Mouse (Mus musculus) liver, adult 2 months (tissue): ENCODE data around the gene Hrg. TPM values are rescaled to one million over a fixed set of nuclear protein-coding genes. Genes with fewer than 3 reads are reported as not detected.
A peak's percentile ranks its signal among the peaks of the same experiment; 100 is the strongest.

ENCODE experiments used
- DNase-seq: peaks from one replicate; pipeline ENCODE4 v3.0.0-alpha.2; 2011; ENCODE audit warnings: low read depth, low spot score; ENCODE audit errors: extremely low read depth
- H3K27ac ChIP-seq: fragments of 200-500 bp; replicated peaks from 2 replicates; pipeline ENCODE4 v1.5.1; 2012; ENCODE audit warnings: low read depth, mild to moderate bottlenecking, control low read depth, inconsistent platforms, low read length; ENCODE audit not compliant: insufficient read depth
- H3K27me3 ChIP-seq: fragments of 200-500 bp; 2 replicates; pipeline ENCODE4 v1.6.1; 2012; ENCODE audit warnings: mild to moderate bottlenecking, moderate library complexity, low read length, inconsistent platforms; ENCODE audit not compliant: control insufficient read depth, insufficient read depth
- H3K36me3 ChIP-seq: fragments of 200-500 bp; 2 replicates; pipeline ENCODE4 v1.6.1; 2012; ENCODE audit warnings: low read length, inconsistent platforms; ENCODE audit not compliant: control insufficient read depth, insufficient read depth
- H3K4me1 ChIP-seq: fragments of 200-500 bp; 2 replicates; pipeline ENCODE4 v1.6.1; 2011; ENCODE audit warnings: low read length; ENCODE audit not compliant: control insufficient read depth, insufficient read depth
- H3K4me3 ChIP-seq: fragments of 200-500 bp; 2 replicates; pipeline ENCODE4 v1.5.1; 2011; ENCODE audit warnings: low read depth, mild to moderate bottlenecking, control low read depth, low read length, moderate library complexity; ENCODE audit not compliant: insufficient read depth
- H3K79me2 ChIP-seq: fragments of 200-500 bp; 2 replicates; pipeline ENCODE4 v1.6.1; 2012; ENCODE audit warnings: inconsistent platforms, mild to moderate bottlenecking, low read length, moderate library complexity; ENCODE audit not compliant: control insufficient read depth, insufficient read depth
- H3K9ac ChIP-seq: fragments of 200-500 bp; 2 replicates; pipeline ENCODE4 v1.6.1; 2012; ENCODE audit warnings: low read depth, mild to moderate bottlenecking, control low read depth, inconsistent platforms, low read length
- CTCF ChIP-seq: fragments of 200-500 bp; IDR thresholded peaks from 2 replicates; pipeline ENCODE4 v1.5.1; 2011; ENCODE audit warnings: low read depth, low read length, control low read depth
- POLR2A ChIP-seq: fragments of 200-500 bp; IDR thresholded peaks from 2 replicates; pipeline ENCODE4 v1.6.1; 2011; ENCODE audit warnings: low read length, control low read depth; ENCODE audit not compliant: insufficient read depth; ENCODE audit errors: extremely low read depth
- WGBS: fragments of 180-500 bp; shearing (Covaris S2); methylation state at CpG from one replicate; pipeline ENCODE4 v1.1.7; 2018; 5-methylcytosine and 5-hydroxymethylcytosine counted together
- polyA plus RNA-seq: library from polyadenylated mRNA; depleted of rRNA; stranded (reverse); fragments of >200 nt; gene quantifications from 2 replicates; pipeline ENCODE4 v1.2.3, GENCODE M21; 2012; rRNA removed
- total RNA-seq: library from RNA; depleted of rRNA; stranded (reverse); fragments of >200 nt; gene quantifications from 2 replicates; pipeline ENCODE4 v1.2.3, GENCODE M21; 2014; rRNA removed

The Hrg gene
- 574 and 911 TPM in 2 replicates for total RNA-seq
- 312 and 372 TPM in 2 replicates for polyA plus RNA-seq

DNA sequence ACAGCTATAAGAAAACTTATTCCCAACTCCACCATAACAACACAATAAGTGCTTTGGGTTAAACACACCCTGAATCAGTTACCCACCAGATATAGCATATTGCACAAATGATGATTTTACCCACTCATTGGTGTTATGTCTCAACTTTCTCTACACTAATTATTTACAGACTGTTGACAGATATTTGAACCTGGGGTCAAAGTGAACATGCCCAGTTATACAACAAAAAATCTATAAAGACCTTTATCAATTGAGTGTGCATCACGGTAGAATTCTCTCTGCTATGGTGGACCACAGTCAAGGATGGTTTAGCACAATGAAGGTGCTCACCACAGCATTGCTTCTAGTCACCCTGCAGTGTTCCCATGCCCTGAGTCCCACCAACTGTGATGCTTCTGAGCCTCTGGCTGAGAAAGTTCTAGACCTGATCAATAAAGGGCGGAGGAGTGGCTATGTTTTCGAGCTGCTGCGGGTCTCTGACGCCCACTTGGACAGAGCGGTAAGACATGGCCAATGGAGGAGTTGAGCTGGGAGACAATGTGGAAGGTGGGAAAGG, at the start of gene Hrg:
Gene Hrg, plus strand, starts transcription at position 233 of the 556 bp plus-strand sequence.
- Histone ChIP-seq H3K79me2 (no peaks in the 10 kb centered on the region; the same call in 1 of the 2 replicates), H3K36me3 (peaks cover 25% of the 10 kb centered on the region), H3K27ac (peak within 1 kb of the TSS; percentile 92), H3K27me3 (no peaks in the 10 kb centered on the region), H3K9ac (peak within 1 kb of the TSS; percentile 80), H3K4me1 (peaks cover 25% of the 10 kb centered on the region), H3K4me3 (peak within 1 kb of the TSS; percentile 51)
- DNase-seq: peak; percentile 92
- 30% methylated on average over 6 of the region's 6 CpGs for WGBS
- TF ChIP-seq CTCF: no peak
- TF ChIP-seq POLR2A: peak; percentile 63; the same call in 1 of the 2 replicates

DNA sequence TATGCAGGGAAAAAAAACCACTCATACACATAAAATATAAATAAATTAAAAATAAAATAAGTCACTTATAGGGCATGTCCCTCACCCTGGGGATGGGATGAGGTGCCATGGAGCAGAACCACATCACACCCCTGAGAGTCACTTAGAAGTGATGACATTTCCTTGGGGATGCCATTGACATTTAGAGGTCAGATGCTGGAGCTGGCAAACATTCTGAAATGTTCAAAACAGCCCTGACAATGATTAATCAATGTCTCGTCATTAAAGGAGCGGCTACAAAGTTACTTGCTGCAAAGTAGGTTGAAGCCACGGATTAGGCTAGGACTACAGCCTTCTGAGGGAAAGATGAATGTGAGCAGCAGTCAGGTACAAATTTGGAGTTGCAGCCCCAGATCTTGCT, 49.5 kb upstream of the Hrg start:
- 16% methylated on average over 3 of the region's 3 CpGs for WGBS
- Histone ChIP-seq H3K36me3 (peaks cover 11% of the 10 kb centered on the region), H3K4me3 (no peak overlapping the region), H3K9ac (peak overlapping the region; percentile 55), H3K27me3 (no peaks in the 10 kb centered on the region), H3K79me2 (no peaks in the 10 kb centered on the region), H3K4me1 (peaks cover 13% of the 10 kb centered on the region), H3K27ac (peak overlapping the region; percentile 89)
- TF ChIP-seq CTCF (no peak), POLR2A (no peak)
- peak; percentile 89 for DNase-seq

DNA sequence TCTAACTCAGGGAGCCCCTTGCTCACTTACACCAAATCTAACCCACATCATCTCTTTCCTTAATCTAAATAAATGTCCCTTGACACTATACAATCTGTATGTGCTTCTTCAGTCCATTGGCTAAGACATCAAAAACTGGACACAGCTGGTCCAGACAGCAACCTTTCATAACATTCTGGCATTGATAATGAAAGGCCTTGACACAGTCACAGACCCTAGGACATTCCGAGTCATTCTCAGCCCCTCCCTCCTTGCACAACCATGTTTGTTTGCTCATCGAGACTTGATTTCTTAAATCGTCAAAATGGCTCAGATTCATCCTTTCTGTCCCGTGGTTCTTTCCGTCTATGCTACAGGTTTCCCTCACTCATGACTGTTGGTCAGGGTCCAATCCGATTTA, 41.6 kb upstream of the Hrg start:
- Histone ChIP-seq H3K9ac (no peak overlapping the region), H3K36me3 (no peaks in the 10 kb centered on the region), H3K79me2 (no peaks in the 10 kb centered on the region), H3K27ac (no peak overlapping the region), H3K4me3 (no peak overlapping the region), H3K4me1 (no peaks in the 10 kb centered on the region), H3K27me3 (no peaks in the 10 kb centered on the region)
- peak; percentile 51 for DNase-seq
- TF ChIP-seq POLR2A: no peak
- no peak for TF ChIP-seq CTCF
- whole genome bisulfite sequencing: 46% methylated on average over 6 of the region's 6 CpGs

- WGBS: 98% methylated on average over 3 of the region's 3 CpGs
- Histone ChIP-seq H3K27me3 (no peaks in the 10 kb centered on the region), H3K9ac (no peak overlapping the region), H3K4me3 (no peak overlapping the region), H3K79me2 (no peaks in the 10 kb centered on the region), H3K4me1 (no peaks in the 10 kb centered on the region; the same call in 1 of the 2 replicates), H3K36me3 (no peaks in the 10 kb centered on the region), H3K27ac (no peak overlapping the region)
- TF ChIP-seq POLR2A (no peak), CTCF (no peak)
- DNase-seq: no peak
These were observed 38.9 kb upstream of the Hrg start for GRCm38 (mm10) chr16:22911986-22912385.

GRCm38 (mm10) chr16:22912886-22913285, 38.0 kb upstream of the Hrg start:
- H3K79me2 ChIP-seq: no peaks in the 10 kb centered on the region
- no peaks in the 10 kb centered on the region for H3K36me3 ChIP-seq
- H3K27me3 ChIP-seq: no peaks in the 10 kb centered on the region
- TF ChIP-seq CTCF (no peak), POLR2A (no peak)
- DNase-seq: no peak
- H3K4me1 ChIP-seq: no peaks in the 10 kb centered on the region; the same call in 1 of the 2 replicates
- H3K9ac ChIP-seq: no peak overlapping the region
- WGBS: 86% methylated on average over 6 of the region's 6 CpGs
- no peak overlapping the region for H3K27ac ChIP-seq
- H3K4me3 ChIP-seq: no peak overlapping the region

DNA sequence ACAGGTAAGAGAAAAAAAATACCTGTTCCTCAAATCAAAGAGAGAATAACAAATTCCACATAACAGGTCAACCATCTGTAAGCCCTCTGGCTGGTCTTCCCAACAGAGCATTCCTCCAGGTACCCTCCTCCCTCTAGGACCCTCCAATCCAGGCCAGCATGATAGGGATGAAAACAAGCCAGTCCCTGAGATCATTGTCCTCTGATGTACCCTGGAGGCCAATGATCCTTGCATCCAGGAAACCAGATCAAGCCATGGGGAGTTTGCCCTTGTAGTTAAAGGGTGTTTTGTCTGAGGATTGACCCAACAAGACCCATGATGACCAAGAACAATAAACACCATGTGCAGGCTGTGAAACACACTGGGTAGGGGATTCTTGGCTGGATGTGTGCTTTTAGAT, 36.6 kb upstream of the Hrg start:
- H3K4me3 ChIP-seq: no peak overlapping the region
- peaks cover 4% of the 10 kb centered on the region for H3K4me1 ChIP-seq
- H3K79me2 ChIP-seq: no peaks in the 10 kb centered on the region
- no peak overlapping the region for H3K27ac ChIP-seq
- H3K36me3 ChIP-seq: no peaks in the 10 kb centered on the region
- H3K27me3 ChIP-seq: no peaks in the 10 kb centered on the region
- no peak overlapping the region for H3K9ac ChIP-seq
- TF ChIP-seq POLR2A: no peak
- no peak for TF ChIP-seq CTCF
- peak; percentile 35 for DNase-seq
